Mouse (Mus musculus): ENCODE measurements around the gene Josd1.
"Not testable (repeated sequence)": the region's sequence is repeated elsewhere in the genome, so short reads cannot be mapped to it uniquely, and the experiment has no call there.

Josd1 gene

GRCm38 (mm10) chr15:79692334-79692733, 4.6 kb upstream of the Josd1 start:
- no peak for DNase-seq (ENCODE audit: low spot score in 2 of 2)

- peak; percentile 55 to 67 for DNase-seq (ENCODE audit: low spot score in 2 of 2)
These were observed 3.3 kb upstream of the Josd1 start for GRCm38 (mm10) chr15:79691023-79691508.

GRCm38 (mm10) chr15:79690426-79691022, 2.8 kb upstream of the Josd1 start, which contains the start of gene Gtpbp1:
TSS of gene Gtpbp1 (plus strand) at chr15:79690845.
- peak; percentile 99 for DNase-seq (ENCODE audit: low spot score in 2 of 2)

GRCm38 (mm10) chr15:79689662-79690425, 2.1 kb upstream of the Josd1 start:
- no peak for DNase-seq (ENCODE audit: low spot score in 2 of 2)

GRCm38 (mm10) chr15:79688268-79688956, 693 bp upstream of the Josd1 start:
- no peak for DNase-seq (ENCODE audit: low spot score in 2 of 2)

GRCm38 (mm10) chr15:79687175-79687574, 544 bp downstream of the Josd1 start:
- peak; percentile 60 to 66 for DNase-seq (ENCODE audit: low spot score in 2 of 2)

DNA sequence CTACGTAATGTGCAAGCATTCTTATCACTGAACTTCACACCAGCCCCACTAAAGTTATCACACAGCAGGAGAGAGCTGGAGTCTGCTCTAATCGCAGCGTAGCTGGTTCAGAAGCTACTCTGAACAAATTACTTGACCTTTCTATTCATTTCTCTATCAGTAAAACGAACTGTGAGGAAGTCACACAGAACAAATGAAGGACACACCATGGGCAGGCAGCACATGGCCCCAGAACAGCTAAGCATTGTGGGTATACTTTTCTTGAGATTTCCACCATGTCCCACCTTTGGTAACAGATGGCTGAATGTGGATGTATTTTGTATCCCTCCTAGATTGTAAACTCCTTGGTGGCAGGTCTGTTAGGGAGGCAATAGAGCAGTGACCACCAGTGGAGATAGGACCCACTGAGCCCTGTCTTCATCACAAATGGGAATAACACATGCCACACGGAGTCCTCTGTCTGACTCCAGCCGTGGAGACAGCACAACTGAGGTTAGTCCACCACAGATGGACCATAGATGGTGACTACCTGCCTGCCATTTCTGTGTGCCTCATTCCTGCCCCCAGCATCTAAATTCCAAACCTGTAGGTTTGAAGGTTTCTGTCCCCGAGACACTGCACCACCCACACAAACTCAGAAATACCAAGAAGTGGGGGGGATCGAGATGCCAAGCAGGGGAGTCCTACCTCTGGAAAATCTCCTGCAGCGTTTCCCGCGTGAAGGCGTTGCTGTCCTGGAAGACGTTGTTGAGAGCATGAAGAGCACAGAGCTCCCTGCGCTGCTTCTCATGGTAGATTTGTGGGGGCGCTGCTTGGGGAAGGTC, 1.5 kb downstream of the Josd1 start:
- DNase-seq (ENCODE audit: low spot score in 2 of 2) = no peak

DNA sequence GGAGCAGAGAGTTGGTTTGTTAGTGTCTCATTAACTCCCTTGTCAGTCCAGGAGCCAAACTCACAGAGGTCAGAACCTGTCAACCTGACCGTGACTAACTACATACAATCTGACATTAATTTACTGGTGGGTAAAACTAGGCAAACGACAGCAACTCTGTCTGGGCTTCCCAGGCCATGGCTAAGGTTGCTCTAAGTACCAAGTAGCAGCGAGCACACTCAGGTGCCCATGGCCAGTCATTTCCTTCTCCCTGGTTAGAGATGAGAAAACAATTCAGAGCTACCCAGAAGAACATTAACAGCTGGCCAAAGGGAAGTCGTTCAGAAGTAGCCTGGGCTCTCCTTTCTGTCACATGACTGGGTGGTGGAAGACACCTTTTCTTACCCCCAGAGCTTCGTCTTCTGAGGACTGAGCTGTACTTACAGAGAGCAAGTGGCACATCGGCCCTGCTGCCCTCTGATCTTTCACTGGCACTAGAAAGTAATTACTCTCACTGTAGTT, 2.5 kb downstream of the Josd1 start:
- DNase-seq (ENCODE audit: low spot score in 2 of 2) = no peak

DNA sequence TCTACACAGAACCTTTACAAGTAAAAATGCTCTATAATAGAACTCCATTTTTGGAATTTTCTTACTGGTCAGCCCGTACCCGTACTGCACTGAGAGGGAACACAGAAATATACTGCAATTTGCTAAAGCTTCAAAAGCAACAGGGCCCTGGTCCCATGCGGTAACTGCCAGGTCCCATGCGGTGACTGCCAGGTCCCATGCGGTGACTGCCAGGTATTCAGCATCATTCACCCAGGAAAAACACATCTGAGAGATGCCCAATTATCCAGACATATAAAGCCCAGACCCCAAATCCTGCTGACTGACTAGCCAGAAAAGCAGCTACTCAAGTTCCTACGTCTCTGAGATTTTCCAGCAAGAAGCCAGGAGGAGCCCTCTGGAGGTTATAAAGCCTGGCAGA, 3.1 kb downstream of the Josd1 start:
- DNase-seq (ENCODE audit: low spot score in 2 of 2) = no peak

GRCm38 (mm10) chr15:79683707-79684465, 3.8 kb downstream of the Josd1 start:
- DNase-seq (ENCODE audit: low spot score in 2 of 2) = no peak

DNA sequence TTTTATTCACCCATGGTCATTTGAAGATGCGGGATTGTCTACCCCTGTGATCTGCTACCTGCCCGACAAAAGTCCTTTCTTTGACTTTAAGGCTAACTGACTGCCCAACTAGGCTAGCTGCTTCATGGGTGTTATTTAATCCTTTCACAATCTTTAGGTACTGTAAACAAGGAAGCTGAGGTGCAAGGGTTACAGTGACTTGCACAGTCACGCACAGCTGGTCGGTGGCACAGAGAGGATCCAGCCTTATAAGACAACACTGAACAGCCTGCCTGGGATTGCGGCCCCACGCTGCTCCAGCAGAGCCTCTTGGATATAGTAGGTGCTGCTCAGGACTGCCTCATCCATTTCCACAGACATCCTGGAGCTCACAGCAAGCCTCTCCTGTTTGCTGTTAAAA, 4.6 kb downstream of the Josd1 start:
- no peak for DNase-seq (ENCODE audit: low spot score in 2 of 2)

- no peak for DNase-seq (ENCODE audit: low spot score in 2 of 2)
These were observed 5.7 kb downstream of the Josd1 start for GRCm38 (mm10) chr15:79681973-79682372.

DNA sequence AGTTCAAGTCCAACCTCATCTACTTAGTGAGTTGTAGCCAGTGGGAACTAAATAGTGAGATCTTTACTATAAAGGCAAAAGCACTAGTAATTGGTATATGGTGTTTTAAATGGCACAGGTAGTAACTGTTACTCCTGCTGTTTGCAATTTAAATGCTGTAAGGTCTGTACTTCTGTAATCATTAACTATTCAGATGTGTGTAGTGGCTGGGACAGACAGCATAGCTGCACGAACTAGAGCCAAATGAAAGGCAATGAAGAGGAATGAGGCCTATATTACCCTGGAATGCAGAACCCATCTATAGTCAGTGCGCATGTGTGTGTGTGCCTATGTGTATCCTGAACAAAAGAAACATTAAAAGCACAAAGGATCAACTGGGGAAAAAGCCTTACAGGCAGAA, 9.8 kb downstream of the Josd1 start:
- DNase-seq (ENCODE audit: low spot score in 2 of 2) = no peak

- DNase-seq (ENCODE audit: low spot score in 2 of 2) = not testable (repeated sequence)
These were observed 15.8 kb downstream of the Josd1 start for GRCm38 (mm10) chr15:79671828-79672348.

DNA sequence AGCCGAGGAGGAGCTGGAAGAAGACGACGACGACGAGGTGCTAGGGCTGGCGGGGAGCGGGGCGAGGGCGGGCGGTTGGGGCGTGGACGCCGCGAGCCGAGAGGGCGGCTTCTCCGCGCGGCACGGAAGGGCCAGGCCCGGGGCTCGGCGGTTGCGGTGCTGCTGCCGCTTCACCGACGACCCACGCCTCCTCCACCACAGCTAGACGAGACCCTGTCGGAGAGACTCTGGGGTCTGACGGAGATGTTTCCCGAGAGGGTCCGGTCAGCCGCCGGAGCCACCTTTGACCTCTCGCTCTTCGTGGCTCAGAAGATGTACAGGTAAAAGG, 16.8 kb downstream of the Josd1 start:
- DNase-seq (ENCODE audit: low spot score in 2 of 2) = no peak

- DNase-seq (ENCODE audit: low spot score in 2 of 2) = peak; percentile 95
These were observed 17.3 kb downstream of the Josd1 start, which contains the start of gene Tomm22 for GRCm38 (mm10) chr15:79670249-79670971. TSS of gene Tomm22 (plus strand) at chr15:79670861.

GRCm38 (mm10) chr15:79669195-79669594, 18.5 kb downstream of the Josd1 start:
- no peak for DNase-seq (ENCODE audit: low spot score in 2 of 2)

GRCm38 (mm10) chr15:79664666-79665065, 23.1 kb downstream of the Josd1 start:
- DNase-seq (ENCODE audit: low spot score in 2 of 2) = no peak

- DNase-seq (ENCODE audit: low spot score in 2 of 2) = no peak
These were observed 25.9 kb downstream of the Josd1 start for GRCm38 (mm10) chr15:79661852-79662251.

Measured in right cerebral cortex, postnatal 10 days (tissue).